Mouse (Mus musculus) adrenal gland, postnatal 10 days (tissue): Measurements from ENCODE around the gene Sik2. TPM values are rescaled to one million over a fixed set of nuclear protein-coding genes. Genes with fewer than 3 reads are reported as not detected.

Experiments used
- DNase-seq: peaks from one replicate; pipeline ENCODE4 v3.0.0; 2021; ENCODE audit warnings: mixed read lengths
- total RNA-seq, 2 experiments: library from RNA; stranded (reverse); gene quantifications; 2 replicates each; pipeline ENCODE4 v1.2.3; 2021

Gene Sik2
- total RNA-seq, 2 experiments from 2014 or later = 132 to 136 TPM

GRCm38 (mm10) chr9:50918131-50918530 lies 90.7 kb downstream of the Sik2 start:
- no peak for DNase-seq

- DNase-seq = no peak
These were observed 96.9 kb downstream of the Sik2 start for GRCm38 (mm10) chr9:50911861-50912515.

- no peak for DNase-seq
These were observed 103.6 kb downstream of the Sik2 start for GRCm38 (mm10) chr9:50905321-50905720.

GRCm38 (mm10) chr9:50904196-50904847 lies 104.6 kb downstream of the Sik2 start:
- DNase-seq = no peak

- no peak for DNase-seq
These were observed 108.6 kb downstream of the Sik2 start for GRCm38 (mm10) chr9:50900026-50900920.

GRCm38 (mm10) chr9:50893665-50894064 lies 115.2 kb downstream of the Sik2 start:
- peak; percentile 95 for DNase-seq

GRCm38 (mm10) chr9:50890494-50891090 lies 118.3 kb downstream of the Sik2 start:
- DNase-seq = no peak

- DNase-seq = no peak
These were observed 118.9 kb downstream of the Sik2 start for GRCm38 (mm10) chr9:50889964-50890363.

- no peak for DNase-seq
These were observed 119.7 kb downstream of the Sik2 start for GRCm38 (mm10) chr9:50889211-50889610.

- DNase-seq = no peak
These were observed 121.5 kb downstream of the Sik2 start for GRCm38 (mm10) chr9:50887351-50887750.

GRCm38 (mm10) chr9:50886870-50887269 lies 122.0 kb downstream of the Sik2 start:
- no peak for DNase-seq

- DNase-seq = peak; percentile 45
These were observed 123.3 kb downstream of the Sik2 start for GRCm38 (mm10) chr9:50885600-50885987.

- peak; percentile 66 for DNase-seq
These were observed 123.9 kb downstream of the Sik2 start for GRCm38 (mm10) chr9:50884741-50885599.

GRCm38 (mm10) chr9:50884093-50884492 lies 124.8 kb downstream of the Sik2 start:
- peak; percentile 57 for DNase-seq

GRCm38 (mm10) chr9:50882183-50882582 lies 126.7 kb downstream of the Sik2 start:
- DNase-seq = no peak

GRCm38 (mm10) chr9:50877431-50877830 lies 131.4 kb downstream of the Sik2 start:
- no peak for DNase-seq

- DNase-seq = peak; percentile 82
These were observed 132.6 kb downstream of the Sik2 start for GRCm38 (mm10) chr9:50876287-50876686.

- no peak for DNase-seq
These were observed 133.4 kb downstream of the Sik2 start for GRCm38 (mm10) chr9:50875470-50875869.

- no peak for DNase-seq
These were observed 134.8 kb downstream of the Sik2 start for GRCm38 (mm10) chr9:50874031-50874430.

GRCm38 (mm10) chr9:50873210-50873609 lies 135.7 kb downstream of the Sik2 start:
- DNase-seq = no peak

- DNase-seq = no peak
These were observed 140.7 kb downstream of the Sik2 start for GRCm38 (mm10) chr9:50868182-50868581.

- no peak for DNase-seq
These were observed 141.9 kb downstream of the Sik2 start for GRCm38 (mm10) chr9:50867015-50867414.
